Mouse (Mus musculus) embryonic facial prominence, embryonic 14.5 days (tissue): ENCODE results near the gene Slc4a5. TPM values are rescaled to one million over a fixed set of nuclear protein-coding genes. Genes with fewer than 3 reads are reported as not detected.
"Not testable (repeated sequence)": the region's sequence is repeated elsewhere in the genome, so short reads cannot be mapped to it uniquely, and the experiment has no call there.

Experiments used
- ATAC-seq: fragments of 200-750 bp; cut with Nextera tagmentation; 2 replicates; pipeline ENCODE4 v1.8.0; 2017; ENCODE audit warnings: low read depth, moderate number of reproducible peaks, moderate TSS enrichment
- DNase-seq: peaks from one replicate; pipeline ENCODE4 v3.0.0-alpha.2; 2015; ENCODE audit warnings: low spot score
- H3K27ac ChIP-seq: fragments of 300-500 bp; sonication (generic); replicated peaks from 2 replicates; pipeline ENCODE4 v1.5.1; 2014; ENCODE audit warnings: low read depth, mild to moderate bottlenecking, low read length, moderate library complexity
- H3K27me3 ChIP-seq: fragments of 300-500 bp; sonication (generic); replicated peaks from 2 replicates; pipeline ENCODE4 v1.6.1; 2014; ENCODE audit warnings: low read length; ENCODE audit not compliant: control insufficient read depth, insufficient read depth
- H3K36me3 ChIP-seq: fragments of 300-500 bp; sonication (generic); 2 replicates; pipeline ENCODE4 v1.6.1; 2014; ENCODE audit warnings: low read length, mixed read lengths; ENCODE audit not compliant: control insufficient read depth, insufficient read depth
- H3K4me1 ChIP-seq: fragments of 300-500 bp; sonication (generic); 2 replicates; pipeline ENCODE4 v1.6.1; 2014; ENCODE audit warnings: antibody characterized with exemption, low read length; ENCODE audit not compliant: control insufficient read depth, insufficient read depth
- H3K4me2 ChIP-seq: fragments of 300-500 bp; sonication (generic); 2 replicates; pipeline ENCODE4 v1.6.1; 2014; ENCODE audit warnings: low read depth, mild to moderate bottlenecking, low read length, moderate library complexity, mixed read lengths
- H3K4me3 ChIP-seq: fragments of 300-500 bp; sonication (generic); 2 replicates; pipeline ENCODE4 v1.5.1; 2014; ENCODE audit warnings: low read depth, mild to moderate bottlenecking, low read length
- H3K9ac ChIP-seq: fragments of 300-500 bp; sonication (generic); 2 replicates; pipeline ENCODE4 v1.6.1; 2014; ENCODE audit warnings: low read depth, mild to moderate bottlenecking, low read length, moderate library complexity, mixed read lengths
- H3K9me3 ChIP-seq: fragments of 300-500 bp; sonication (generic); 2 replicates; pipeline ENCODE4 v1.6.1; 2016; ENCODE audit warnings: low read length; ENCODE audit not compliant: control insufficient read depth
- WGBS: fragments of 180-500 bp; shearing (Covaris S2); extraction: QIAGEN DNeasy Blood & Tissue Kit; methylation state at CpG from one replicate; pipeline ENCODE4 v1.1.7; 2014; 5-methylcytosine and 5-hydroxymethylcytosine counted together
- polyA plus RNA-seq: library from polyadenylated mRNA; unstranded; fragments of >200 nt; fragmentation: Nextera tagmentation; extraction: Ambion mirVana; gene quantifications from 2 replicates; pipeline ENCODE4 v1.2.1, GENCODE M21; 2014

The Slc4a5 gene
- polyA plus RNA-seq, 1 experiment from 2014 or later, result 0.57 TPM

DNA sequence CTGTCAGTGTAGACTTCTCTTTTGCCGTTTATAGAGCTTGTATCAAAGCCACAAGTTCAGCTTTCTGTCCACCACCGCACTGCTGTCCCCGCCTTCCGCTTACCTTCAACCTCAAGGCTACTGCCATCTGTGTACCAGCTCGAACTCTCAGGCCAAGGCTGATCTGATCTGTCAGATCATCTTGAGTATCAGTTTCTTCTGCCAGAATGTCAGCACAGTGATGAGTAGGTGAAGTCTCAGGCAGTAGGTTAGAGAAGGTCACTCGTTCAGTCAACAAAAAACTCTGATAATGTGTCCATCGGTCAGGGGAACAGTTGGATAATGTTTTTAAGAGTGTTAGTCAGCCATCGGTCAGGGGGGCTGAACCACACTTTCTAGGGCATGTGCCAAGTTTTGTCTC, 125.7 kb downstream of the Slc4a5 start:
- 91% methylated on average over 8 of the region's 8 CpGs for WGBS
- not testable (repeated sequence) for H3K27ac ChIP-seq, H3K4me1 ChIP-seq, H3K9ac ChIP-seq, DNase-seq, H3K4me3 ChIP-seq, H3K9me3 ChIP-seq, ATAC-seq, H3K27me3 ChIP-seq, H3K4me2 ChIP-seq
- H3K36me3 ChIP-seq, result peaks cover 28% of the 10 kb centered on the region

DNA sequence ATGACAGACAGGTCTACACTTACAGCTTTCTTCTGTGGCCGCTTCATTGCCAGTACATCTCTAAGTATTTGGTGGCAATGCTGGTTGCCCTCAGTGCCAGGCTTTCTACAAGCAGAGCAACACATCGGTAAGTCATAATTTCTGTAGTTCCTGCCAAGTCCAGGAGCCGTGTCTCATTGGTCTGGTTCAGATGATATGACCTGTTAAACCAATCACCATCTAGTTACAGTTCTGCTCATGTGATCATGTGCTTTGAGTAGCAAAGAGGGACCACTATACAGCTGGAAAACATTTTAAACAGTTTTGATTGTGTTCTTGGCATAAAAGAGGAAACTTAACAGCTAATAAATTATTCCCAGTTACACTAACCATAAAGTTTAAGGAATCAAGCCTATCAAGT, 128.3 kb downstream of the Slc4a5 start:
- no peak overlapping the region for H3K4me3 ChIP-seq
- no peaks in the 10 kb centered on the region for H3K27me3 ChIP-seq
- WGBS, result 75% methylated on average over 3 of the region's 3 CpGs
- no peak overlapping the region for H3K9ac ChIP-seq
- ATAC-seq (no peak), DNase-seq (no peak)
- H3K36me3 ChIP-seq, result peaks cover 8% of the 10 kb centered on the region; the same call in 1 of the 2 replicates
- no peak overlapping the region for H3K4me2 ChIP-seq
- no peak overlapping the region for H3K27ac ChIP-seq
- H3K4me1 ChIP-seq, result peaks cover 9% of the 10 kb centered on the region
- no peaks in the 10 kb centered on the region for H3K9me3 ChIP-seq

DNA sequence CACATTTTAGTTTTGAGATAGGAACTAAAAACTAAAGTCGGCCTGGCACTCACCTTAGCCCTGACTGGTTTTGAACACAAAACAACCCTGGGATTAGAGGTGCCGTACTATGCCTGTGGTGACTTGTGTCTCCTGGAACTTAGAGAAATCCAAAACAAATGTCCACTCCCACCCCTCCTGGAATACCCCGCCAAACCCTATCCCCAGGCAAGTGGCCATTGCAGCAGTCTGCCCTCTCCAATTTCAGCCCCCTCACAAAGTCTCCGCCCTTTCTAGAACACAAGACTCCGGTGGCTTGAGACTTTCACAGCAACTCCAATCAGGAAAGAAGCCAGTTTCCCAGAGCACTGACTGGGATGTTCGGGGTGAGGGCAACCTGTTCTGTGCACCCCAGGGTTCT, 129.2 kb downstream of the Slc4a5 start, which contains the start of gene Bola3:
Bola3 (plus strand) TSS at position 275 of the 400 bp plus-strand sequence.
- Histone ChIP-seq H3K36me3 (peaks cover 14% of the 10 kb centered on the region), H3K4me1 (peaks cover 9% of the 10 kb centered on the region), H3K27ac (no peak within 1 kb of the TSS), H3K9me3 (no peaks in the 10 kb centered on the region), H3K4me3 (peak within 1 kb of the TSS; percentile 94), H3K9ac (peak within 1 kb of the TSS; percentile 92), H3K27me3 (no peaks in the 10 kb centered on the region), H3K4me2 (peak within 1 kb of the TSS; percentile 88)
- peak; percentile 53 for ATAC-seq
- WGBS, result 24% methylated on average over 6 of the region's 6 CpGs
- no peak for DNase-seq

DNA sequence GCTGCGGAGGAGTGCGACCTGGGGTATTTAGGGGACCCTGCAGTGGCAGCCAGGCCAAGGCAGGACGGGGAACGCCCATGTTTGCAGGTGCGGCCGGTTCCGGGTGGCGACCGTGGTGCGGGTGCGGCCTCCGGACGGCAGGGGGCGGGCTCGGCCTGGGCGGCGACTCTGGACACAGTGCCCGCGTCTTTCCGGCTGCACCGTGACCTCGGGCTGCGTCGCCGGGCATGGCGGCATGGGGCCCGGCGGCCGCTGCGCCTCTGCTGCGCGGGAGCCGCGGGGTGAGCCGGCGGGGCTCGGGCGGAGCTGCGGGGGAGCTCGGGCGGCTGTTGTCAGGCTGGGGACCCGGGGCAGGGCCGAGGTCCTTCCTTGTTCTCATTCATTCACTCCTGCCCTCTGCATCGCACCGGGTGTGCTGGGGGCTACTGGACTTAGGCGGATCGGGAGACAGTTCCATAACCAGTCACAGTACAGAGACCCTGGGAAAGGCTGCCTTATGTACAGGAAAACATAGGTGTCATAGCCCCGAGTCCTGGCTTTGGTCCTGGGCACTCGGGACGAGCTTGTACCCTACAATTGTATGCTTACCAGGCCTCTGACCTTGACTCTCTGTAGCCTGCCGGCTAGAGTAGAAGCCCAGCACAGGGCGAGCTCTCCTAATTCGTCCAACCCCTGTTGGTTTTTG, 129.8 kb downstream of the Slc4a5 start:
- no peaks in the 10 kb centered on the region for H3K27me3 ChIP-seq
- H3K4me3 ChIP-seq, result peak overlapping the region; percentile 94
- peak; percentile 97 for ATAC-seq
- H3K4me2 ChIP-seq, result peak overlapping the region; percentile 88
- H3K9ac ChIP-seq, result peak overlapping the region; percentile 92
- H3K36me3 ChIP-seq, result peaks cover 17% of the 10 kb centered on the region
- H3K4me1 ChIP-seq, result peaks cover 9% of the 10 kb centered on the region
- 2% methylated on average over 10 of the region's 53 CpGs for WGBS
- no peak overlapping the region for H3K27ac ChIP-seq
- peak; percentile 78 for DNase-seq
- H3K9me3 ChIP-seq, result no peaks in the 10 kb centered on the region

DNA sequence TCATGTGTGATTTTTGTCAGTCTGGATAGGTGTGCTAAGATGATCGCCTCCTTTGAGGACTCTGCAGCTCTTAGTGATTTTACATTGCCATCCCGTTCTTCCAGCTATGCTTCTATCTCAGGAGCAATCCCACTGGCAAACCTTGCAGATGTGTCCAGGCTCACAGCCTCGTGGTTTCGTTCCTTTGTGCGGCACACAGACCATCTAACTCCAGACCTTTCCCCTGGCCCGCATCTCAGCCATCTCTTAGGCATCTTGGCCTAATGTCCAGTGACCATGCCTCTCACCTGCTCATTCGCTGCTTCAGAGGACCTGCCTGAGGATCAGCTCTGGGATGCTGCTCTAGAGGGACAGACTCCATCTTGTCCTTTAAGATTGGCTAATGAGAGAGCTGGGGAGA, 130.5 kb downstream of the Slc4a5 start:
- Histone ChIP-seq H3K9me3 (no peaks in the 10 kb centered on the region), H3K9ac (peak overlapping the region; percentile 92), H3K4me1 (peaks cover 9% of the 10 kb centered on the region), H3K27me3 (no peaks in the 10 kb centered on the region), H3K4me2 (peak overlapping the region; percentile 88), H3K36me3 (peaks cover 23% of the 10 kb centered on the region), H3K4me3 (peak overlapping the region; percentile 94), H3K27ac (no peak overlapping the region)
- DNase-seq (no peak), ATAC-seq (no peak)
- 79% methylated on average over 7 of the region's 7 CpGs for WGBS

DNA sequence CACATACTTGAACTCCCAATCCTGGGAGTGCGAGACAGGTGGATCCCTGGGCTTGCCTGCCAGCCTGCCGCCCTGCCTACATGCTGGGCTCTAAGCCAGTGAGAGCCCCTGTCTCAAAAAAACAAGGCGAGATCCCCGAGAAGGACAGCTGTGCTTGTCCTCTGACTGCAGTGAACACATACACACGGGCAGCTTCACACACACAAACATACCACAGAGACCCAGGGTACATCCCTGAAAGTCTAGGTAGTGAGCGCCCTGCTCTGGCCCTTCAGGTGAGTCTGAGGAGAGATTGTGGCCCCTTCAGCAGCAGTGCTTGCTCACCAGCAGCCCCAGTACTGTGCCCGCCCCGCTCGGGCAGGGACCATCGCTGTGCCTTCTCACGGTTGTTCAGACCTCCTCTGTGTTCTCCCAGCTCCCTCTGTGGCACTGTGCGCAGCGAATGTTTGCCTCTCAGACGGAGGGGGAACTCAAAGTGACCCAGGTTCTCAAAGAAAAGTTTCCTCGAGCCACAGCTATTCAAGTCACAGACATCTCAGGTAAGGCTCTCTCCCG, 131.3 kb downstream of the Slc4a5 start:
- WGBS, result 83% methylated on average over 16 of the region's 16 CpGs
- Histone ChIP-seq H3K9me3 (no peaks in the 10 kb centered on the region), H3K27ac (no peak overlapping the region), H3K4me3 (no peak overlapping the region), H3K4me2 (no peak overlapping the region), H3K27me3 (no peaks in the 10 kb centered on the region), H3K36me3 (peaks cover 29% of the 10 kb centered on the region), H3K9ac (no peak overlapping the region), H3K4me1 (peaks cover 9% of the 10 kb centered on the region)
- ATAC-seq, result no peak
- no peak for DNase-seq

DNA sequence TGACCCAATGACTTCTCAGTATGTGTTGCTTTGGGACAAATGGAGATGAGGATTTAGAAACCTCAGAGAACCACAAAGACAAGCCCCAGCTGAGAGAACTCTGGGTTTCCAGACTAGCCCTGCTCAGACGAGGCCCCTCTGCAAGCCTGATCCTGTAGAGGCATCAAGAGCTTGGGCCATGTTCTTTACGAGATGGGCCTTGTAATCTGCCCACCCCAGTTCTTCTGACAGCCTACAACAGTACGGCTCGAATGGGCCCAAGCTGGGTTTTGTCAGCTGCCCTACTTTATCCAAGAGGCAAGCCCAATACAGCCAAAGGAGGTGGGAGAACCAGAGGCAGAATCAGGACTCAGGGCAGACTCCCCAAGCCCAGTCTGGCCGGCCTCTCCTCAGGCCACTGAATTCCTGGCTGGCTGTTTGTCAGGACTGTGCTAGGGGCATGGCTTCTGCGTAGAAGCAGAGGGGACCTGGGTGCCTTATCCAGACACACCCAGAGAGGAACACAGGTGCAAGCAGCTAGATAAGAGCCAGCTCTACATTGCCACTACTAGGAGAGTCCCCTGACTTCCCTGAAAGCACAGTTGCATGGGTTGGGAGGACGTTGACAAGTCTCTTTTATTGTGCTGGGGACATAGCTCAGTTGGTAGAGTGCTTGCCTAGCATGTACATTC, 132.0 kb downstream of the Slc4a5 start:
- Histone ChIP-seq H3K27me3 (no peaks in the 10 kb centered on the region), H3K27ac (no peak overlapping the region), H3K4me2 (no peak overlapping the region), H3K4me1 (peaks cover 9% of the 10 kb centered on the region), H3K9me3 (no peaks in the 10 kb centered on the region), H3K4me3 (no peak overlapping the region), H3K9ac (no peak overlapping the region), H3K36me3 (peaks cover 30% of the 10 kb centered on the region)
- DNase-seq, result no peak
- ATAC-seq, result no peak
- WGBS, result 81% methylated on average over 7 of the region's 7 CpGs

DNA sequence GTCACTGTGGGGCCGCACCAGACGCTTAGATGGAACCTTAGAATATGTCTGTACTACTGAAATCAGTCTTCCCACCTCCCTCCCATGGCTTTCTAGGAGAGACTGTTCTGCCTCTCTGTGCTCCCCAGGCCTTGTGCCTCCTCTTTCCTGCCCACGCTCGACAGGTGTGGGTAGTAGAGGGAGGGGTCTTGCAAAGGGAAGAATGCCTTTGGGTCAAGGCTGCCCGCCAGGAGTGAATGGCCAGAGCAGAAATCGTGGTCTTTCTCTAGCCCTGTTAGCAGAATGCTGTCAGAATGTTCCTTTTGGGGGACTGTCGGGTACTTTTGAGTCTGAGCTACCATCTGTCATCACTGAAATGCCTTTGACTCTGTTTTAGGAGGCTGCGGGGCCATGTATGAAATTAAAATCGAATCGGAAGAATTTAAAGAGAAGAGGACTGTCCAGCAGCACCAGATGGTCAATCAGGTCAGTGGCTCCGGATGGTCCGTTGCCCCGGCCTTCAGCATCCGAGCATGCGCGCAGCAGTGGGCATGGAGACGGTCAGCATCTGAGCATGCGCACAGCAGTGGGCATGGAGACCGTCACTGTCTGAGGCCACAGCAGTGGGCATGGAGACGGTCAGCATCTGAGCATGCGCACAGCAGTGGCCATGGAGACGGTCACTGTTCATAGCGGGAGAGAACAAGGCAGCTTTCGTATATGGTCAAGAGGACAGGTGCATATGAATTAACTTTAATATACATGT, 133.2 kb downstream of the Slc4a5 start:
- ATAC-seq (no peak), DNase-seq (no peak)
- peaks cover 9% of the 10 kb centered on the region for H3K4me1 ChIP-seq
- H3K27me3 ChIP-seq, result no peaks in the 10 kb centered on the region
- H3K9ac ChIP-seq, result no peak overlapping the region
- no peaks in the 10 kb centered on the region for H3K9me3 ChIP-seq
- H3K4me2 ChIP-seq, result no peak overlapping the region
- H3K27ac ChIP-seq, result no peak overlapping the region
- 93% methylated on average over 24 of the region's 24 CpGs for WGBS
- H3K4me3 ChIP-seq, result no peak overlapping the region
- H3K36me3 ChIP-seq, result peaks cover 34% of the 10 kb centered on the region
